Mouse (Mus musculus) lung, embryonic 16.5 days (tissue): ENCODE measurements at regions not wholly inside any gene's neighbourhood (a gene's known extent, or its start where the extent isn't known, plus 50 kb on each side); places are given as distances from the start of the nearest gene placed in this dataset.
A peak's percentile ranks its signal among the peaks of the same experiment; 100 is the strongest.

ENCODE experiments used
- ATAC-seq: fragments of 200-750 bp; cut with Nextera tagmentation; 2 replicates; pipeline ENCODE4 v1.8.0; 2017; ENCODE audit warnings: low read depth, mild to moderate bottlenecking, moderate library complexity
- H3K27ac ChIP-seq: fragments of 300-500 bp; sonication (generic); 2 replicates; pipeline ENCODE4 v1.5.1; 2014; ENCODE audit warnings: mild to moderate bottlenecking, control low read depth, low read length
- H3K27me3 ChIP-seq: fragments of 300-500 bp; sonication (generic); 2 replicates; pipeline ENCODE4 v1.6.1; 2014; ENCODE audit warnings: low read depth, low read length, mixed read lengths; ENCODE audit not compliant: control insufficient read depth, insufficient read depth
- H3K36me3 ChIP-seq: fragments of 300-500 bp; sonication (generic); 2 replicates; pipeline ENCODE4 v1.6.1; 2014; ENCODE audit warnings: low read length; ENCODE audit not compliant: control insufficient read depth, insufficient read depth
- H3K4me1 ChIP-seq: fragments of 300-500 bp; sonication (generic); replicated peaks from 2 replicates; pipeline ENCODE4 v1.6.1; 2014; ENCODE audit warnings: low read length, mixed read lengths; ENCODE audit not compliant: control insufficient read depth, insufficient read depth
- H3K4me2 ChIP-seq: fragments of 300-500 bp; sonication (generic); 2 replicates; pipeline ENCODE4 v1.6.1; 2014; ENCODE audit warnings: low read depth, low read length, control low read depth
- H3K4me3 ChIP-seq: fragments of 300-500 bp; sonication (generic); 2 replicates; pipeline ENCODE4 v1.5.1; 2014; ENCODE audit warnings: mild to moderate bottlenecking, low read length, control low read depth
- H3K9ac ChIP-seq: fragments of 300-500 bp; sonication (generic); 2 replicates; pipeline ENCODE4 v1.6.1; 2014; ENCODE audit warnings: low read length, control low read depth
- H3K9me3 ChIP-seq: fragments of 300-500 bp; sonication (generic); 2 replicates; pipeline ENCODE4 v1.6.1; 2016; ENCODE audit warnings: low read length; ENCODE audit not compliant: control insufficient read depth
- WGBS: fragments of 180-500 bp; shearing (Covaris S2); extraction: QIAGEN DNeasy Blood & Tissue Kit; methylation state at CpG from one replicate; pipeline ENCODE4 v1.1.7; 2014; 5-methylcytosine and 5-hydroxymethylcytosine counted together

DNA sequence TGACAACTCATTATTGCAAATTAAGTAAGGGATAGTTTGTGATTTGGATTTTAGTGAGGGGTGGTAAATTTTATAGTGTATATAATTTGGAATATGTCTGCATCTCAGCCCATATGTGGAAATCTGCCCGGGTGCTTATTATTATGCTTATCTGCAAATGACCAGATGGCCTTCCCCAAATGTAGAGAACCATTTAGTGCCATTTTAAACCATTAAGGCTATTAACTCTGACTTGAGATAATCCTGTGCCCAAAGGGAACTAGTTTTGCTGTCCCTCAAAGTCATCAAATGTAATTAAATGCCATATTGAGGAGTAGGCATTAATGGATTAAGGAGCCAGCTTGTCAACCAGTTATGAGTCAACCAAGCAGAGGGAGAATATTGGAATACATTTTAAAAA, 230.7 kb downstream of the Icos start:
- 79% methylated on average over 1 of the region's 1 CpGs for WGBS
- no peak for ATAC-seq

DNA sequence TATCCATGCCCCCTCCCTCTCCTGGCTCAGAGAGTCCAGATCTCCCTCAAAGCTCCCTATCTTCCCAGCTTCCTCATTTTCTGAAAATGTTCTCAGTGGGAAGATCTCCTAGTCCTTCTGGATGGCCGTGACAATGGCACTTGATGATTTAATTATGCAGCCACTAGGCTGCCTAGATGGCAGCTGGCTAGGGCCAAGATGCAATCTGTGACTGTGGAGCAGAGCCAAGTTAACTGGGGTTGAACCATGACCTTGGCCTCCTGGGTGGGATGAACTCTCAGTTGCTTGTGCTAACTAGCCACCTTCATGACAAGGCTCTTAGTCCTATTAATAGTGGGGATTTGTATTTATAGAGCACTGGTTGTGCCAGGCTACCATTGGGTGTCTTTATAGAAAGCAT, 243.4 kb downstream of the Icos start:
- H3K4me2 ChIP-seq = no peak overlapping the region
- no peak for ATAC-seq
- no peak overlapping the region for H3K4me3 ChIP-seq
- H3K4me1 ChIP-seq = no peaks in the 10 kb centered on the region
- 61% methylated on average over 1 of the region's 1 CpGs for WGBS
- no peak overlapping the region for H3K27ac ChIP-seq
- no peaks in the 10 kb centered on the region for H3K27me3 ChIP-seq
- H3K36me3 ChIP-seq = no peaks in the 10 kb centered on the region
- no peak overlapping the region for H3K9ac ChIP-seq
- H3K9me3 ChIP-seq = no peaks in the 10 kb centered on the region

More for the DNA sequence above, 230.7 kb downstream of the Icos start:
- Histone ChIP-seq H3K27ac (no peak overlapping the region), H3K9me3 (no peaks in the 10 kb centered on the region), H3K27me3 (no peaks in the 10 kb centered on the region), H3K36me3 (no peaks in the 10 kb centered on the region), H3K9ac (no peak overlapping the region), H3K4me3 (no peak overlapping the region), H3K4me1 (peaks cover 4% of the 10 kb centered on the region), H3K4me2 (no peak overlapping the region)

DNA sequence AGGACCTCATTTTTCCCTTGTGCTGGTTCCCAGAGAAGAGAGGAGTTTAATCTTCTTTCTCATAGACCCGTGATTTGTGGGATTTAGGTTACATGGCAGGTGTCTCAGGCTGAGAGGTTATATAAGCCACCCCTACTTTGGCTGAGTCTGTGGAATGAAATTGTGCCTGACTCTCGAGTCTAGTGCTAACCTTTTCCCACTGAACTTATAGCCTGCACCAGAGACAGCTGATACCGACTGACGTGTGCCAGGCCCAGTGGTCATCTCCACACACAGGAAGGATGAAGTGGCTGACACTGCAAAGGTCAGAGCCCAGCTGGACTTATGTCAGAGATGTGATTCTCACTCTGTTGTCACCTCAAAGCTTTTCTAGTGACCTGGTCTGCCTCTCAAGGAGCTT, 251.2 kb downstream of the Icos start:
- WGBS = 45% methylated on average over 4 of the region's 4 CpGs
- Histone ChIP-seq H3K4me3 (no peak overlapping the region), H3K36me3 (no peaks in the 10 kb centered on the region), H3K4me2 (no peak overlapping the region), H3K4me1 (peaks cover 2% of the 10 kb centered on the region), H3K9ac (no peak overlapping the region), H3K27ac (no peak overlapping the region), H3K27me3 (no peaks in the 10 kb centered on the region), H3K9me3 (no peaks in the 10 kb centered on the region)
- ATAC-seq = no peak

DNA sequence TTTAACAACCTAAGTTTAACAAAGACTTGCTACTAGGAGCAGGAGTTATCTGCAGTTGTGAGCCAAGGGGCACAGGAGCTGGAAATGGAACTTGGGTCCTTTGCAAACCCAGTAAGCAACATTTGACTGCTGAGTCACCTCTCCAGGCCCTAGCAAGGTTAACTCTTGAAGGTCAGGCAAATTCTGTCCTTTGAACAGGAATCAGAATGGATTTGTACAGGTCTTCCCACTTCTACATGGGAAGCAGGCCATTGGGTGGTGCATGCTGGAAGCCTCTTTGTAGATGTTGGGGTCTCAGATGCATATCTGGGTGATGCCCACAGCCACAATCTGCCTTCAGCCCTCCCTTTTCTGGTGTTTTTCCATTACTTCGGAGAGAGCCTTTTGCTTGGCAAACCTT, 255.3 kb downstream of the Icos start:
- Histone ChIP-seq H3K9ac (no peak overlapping the region), H3K36me3 (no peaks in the 10 kb centered on the region), H3K27me3 (no peaks in the 10 kb centered on the region), H3K4me3 (no peak overlapping the region), H3K4me1 (peaks cover 5% of the 10 kb centered on the region), H3K27ac (no peak overlapping the region), H3K4me2 (no peak overlapping the region), H3K9me3 (no peaks in the 10 kb centered on the region)
- ATAC-seq = no peak
- WGBS = 64% methylated on average over 1 of the region's 1 CpGs

DNA sequence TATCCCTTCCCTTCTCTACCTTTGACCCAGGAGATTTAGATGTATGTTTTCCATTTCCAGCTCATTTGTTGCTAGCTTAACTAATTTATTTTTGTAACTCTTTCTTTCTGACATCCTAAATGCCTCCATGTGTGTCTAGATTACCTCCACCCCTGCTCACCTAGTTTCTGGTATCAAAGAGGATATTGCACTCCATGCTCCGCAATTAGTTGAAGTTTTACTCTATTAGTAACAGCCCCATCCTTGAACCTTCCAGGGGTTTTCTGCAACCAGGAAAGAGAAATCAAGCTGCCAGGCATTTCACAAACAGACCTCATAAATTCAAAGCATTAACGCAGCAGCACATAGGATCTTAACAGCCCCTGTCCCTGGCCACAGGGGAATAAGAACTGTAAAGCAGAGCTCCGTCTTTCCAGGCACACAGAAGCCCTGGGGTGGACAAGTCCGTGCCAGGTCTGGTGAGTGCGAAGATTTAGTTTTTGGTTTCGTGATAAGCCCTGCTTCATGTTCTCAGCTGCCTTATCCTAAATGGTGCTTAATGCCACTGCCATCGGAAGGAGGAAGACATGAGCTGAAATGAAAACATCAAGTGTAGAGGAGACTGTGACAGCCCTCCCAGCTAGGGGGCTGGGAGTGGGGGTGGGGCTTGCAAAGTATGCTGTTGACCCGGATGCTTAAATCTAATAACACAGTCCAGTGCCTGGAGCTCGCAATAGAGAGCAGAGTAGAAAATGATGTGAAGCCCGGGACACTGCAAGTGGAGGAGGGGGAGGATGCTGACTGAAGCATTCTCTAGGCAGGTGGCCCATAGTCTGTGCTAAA, 256.0 kb downstream of the Icos start:
- H3K4me1 ChIP-seq = peaks cover 5% of the 10 kb centered on the region
- 22% methylated on average over 10 of the region's 10 CpGs for WGBS
- no peaks in the 10 kb centered on the region for H3K9me3 ChIP-seq
- H3K27me3 ChIP-seq = no peaks in the 10 kb centered on the region
- peak; percentile 43; the same call in 1 of the 2 replicates for ATAC-seq
- H3K4me3 ChIP-seq = peak overlapping the region; percentile 5; the same call in 1 of the 2 replicates
- peak overlapping the region; percentile 36 for H3K4me2 ChIP-seq
- no peak overlapping the region for H3K27ac ChIP-seq
- H3K9ac ChIP-seq = no peak overlapping the region
- no peaks in the 10 kb centered on the region for H3K36me3 ChIP-seq

DNA sequence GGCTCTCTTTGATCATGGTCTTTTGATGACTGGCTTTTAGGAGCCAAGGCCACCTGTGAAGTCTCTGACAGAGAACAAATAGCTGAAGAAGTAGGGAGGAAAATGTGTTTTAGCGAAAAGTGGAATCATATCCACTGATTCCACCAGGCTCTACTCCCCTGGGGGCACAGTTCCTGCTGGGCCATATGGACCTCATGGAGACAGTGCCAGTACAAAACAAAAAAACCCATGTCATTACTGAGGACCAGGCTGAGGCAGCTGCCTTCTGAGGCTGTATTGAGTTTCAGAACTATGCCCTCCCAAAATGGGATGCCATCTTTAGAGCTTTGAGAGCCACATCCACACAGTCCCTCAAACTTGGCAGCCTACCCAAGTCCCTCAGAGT, 256.6 kb downstream of the Icos start:
- 14% methylated on average over 1 of the region's 1 CpGs for WGBS
- ATAC-seq = no peak
- Histone ChIP-seq H3K4me3 (no peak overlapping the region), H3K27me3 (no peaks in the 10 kb centered on the region), H3K4me2 (no peak overlapping the region; the same call in 1 of the 2 replicates), H3K36me3 (no peaks in the 10 kb centered on the region), H3K27ac (no peak overlapping the region), H3K4me1 (peaks cover 5% of the 10 kb centered on the region), H3K9me3 (no peaks in the 10 kb centered on the region), H3K9ac (no peak overlapping the region)

DNA sequence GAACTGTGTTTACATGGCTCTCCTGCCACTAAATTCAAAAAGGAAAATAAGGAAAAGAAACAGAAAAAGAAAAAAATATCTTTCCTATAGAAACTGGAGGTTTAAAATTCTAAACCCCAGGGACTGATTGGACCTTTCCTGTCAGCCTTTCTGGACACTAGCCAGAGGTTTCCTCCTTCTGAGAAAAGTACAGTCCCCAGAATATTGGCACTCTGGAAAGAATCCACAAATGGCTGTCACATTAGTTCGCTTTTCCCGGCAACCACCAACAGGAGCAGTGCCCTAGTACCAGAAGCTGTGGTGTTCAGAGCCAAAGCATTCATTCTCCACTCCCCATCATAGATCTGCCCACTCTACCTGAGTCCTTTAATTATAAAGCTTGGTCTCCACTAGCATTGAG, 258.8 kb downstream of the Icos start:
- Histone ChIP-seq H3K27me3 (no peaks in the 10 kb centered on the region), H3K4me3 (no peak overlapping the region), H3K9me3 (no peaks in the 10 kb centered on the region), H3K4me2 (no peak overlapping the region), H3K36me3 (no peaks in the 10 kb centered on the region), H3K4me1 (peaks cover 5% of the 10 kb centered on the region), H3K27ac (no peak overlapping the region), H3K9ac (no peak overlapping the region)
- no peak for ATAC-seq
- 66% methylated on average over 2 of the region's 2 CpGs for WGBS

DNA sequence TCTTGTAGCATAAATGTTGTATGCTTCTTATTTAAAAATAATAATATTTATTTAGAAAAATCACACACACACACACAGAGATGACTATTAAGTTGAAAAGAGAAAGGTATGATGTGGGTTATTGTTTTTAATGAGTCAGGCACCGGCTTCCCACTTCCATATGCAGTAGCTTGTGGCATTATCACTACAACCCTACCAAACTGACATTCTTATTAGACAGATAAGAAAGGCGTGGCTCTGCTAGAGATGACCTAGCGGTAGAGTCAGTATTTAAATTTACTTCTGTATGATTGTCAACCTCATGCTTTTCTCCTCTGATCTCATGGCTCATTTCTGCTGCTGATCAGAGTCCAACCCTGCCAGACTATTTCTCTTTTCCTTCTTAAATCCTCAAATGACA, 260.9 kb downstream of the Icos start:
- no peak for ATAC-seq
- no peaks in the 10 kb centered on the region for H3K9me3 ChIP-seq
- no peaks in the 10 kb centered on the region for H3K36me3 ChIP-seq
- no peak overlapping the region for H3K4me3 ChIP-seq
- no peak overlapping the region for H3K9ac ChIP-seq
- no peaks in the 10 kb centered on the region for H3K27me3 ChIP-seq
- peaks cover 5% of the 10 kb centered on the region for H3K4me1 ChIP-seq
- 83% methylated on average over 3 of the region's 3 CpGs for WGBS
- no peak overlapping the region for H3K27ac ChIP-seq
- H3K4me2 ChIP-seq = no peak overlapping the region

DNA sequence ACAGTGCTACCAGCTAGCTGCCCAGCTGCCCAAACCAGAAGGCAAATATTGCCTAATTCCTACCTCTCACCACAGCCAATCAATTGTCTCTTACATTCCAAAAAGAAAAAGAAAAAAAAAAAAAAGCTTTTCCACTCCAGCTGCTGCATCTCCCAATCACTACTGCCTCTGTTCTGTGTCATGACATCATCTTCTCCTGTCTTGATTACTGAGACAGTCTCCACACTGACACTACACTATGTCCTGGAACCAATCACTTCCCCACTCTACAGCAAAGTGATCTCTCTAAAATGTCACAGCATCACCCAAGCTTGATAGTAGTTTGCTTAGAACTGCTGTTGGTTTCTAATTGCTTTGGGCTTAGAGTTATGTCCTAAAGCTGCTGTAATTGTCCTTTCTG, 279.8 kb downstream of the Icos start:
- Histone ChIP-seq H3K9me3 (no peaks in the 10 kb centered on the region), H3K4me3 (no peak overlapping the region), H3K9ac (no peak overlapping the region), H3K4me1 (no peaks in the 10 kb centered on the region), H3K36me3 (no peaks in the 10 kb centered on the region), H3K27me3 (no peaks in the 10 kb centered on the region), H3K4me2 (no peak overlapping the region), H3K27ac (no peak overlapping the region)
- ATAC-seq = peak; percentile 72
